Mouse (Mus musculus): ENCODE results near the gene Kif13a. TPM values are rescaled to one million over a fixed set of nuclear protein-coding genes. Genes with fewer than 3 reads are reported as not detected.
A peak's percentile ranks its signal among the peaks of the same experiment; 100 is the strongest.

The Kif13a gene
- polyA plus RNA-seq, 1 experiment from 2014 or later, result 2.5 TPM

- no peak overlapping the region for H3K4me3 ChIP-seq (replicated peaks)
- H3K4me2 ChIP-seq, result no peak overlapping the region
- no peaks in the 10 kb centered on the region for H3K36me3 ChIP-seq
- H3K4me1 ChIP-seq (replicated peaks), result peaks cover 16% of the 10 kb centered on the region
- H3K9me3 ChIP-seq (replicated peaks), result no peaks in the 10 kb centered on the region
- no peak for DNase-seq
- 77% methylated on average over 7 of the region's 7 CpGs for WGBS (ENCODE audit: insufficient replicate concordance)
- H3K9ac ChIP-seq, result no peak overlapping the region
- H3K27ac ChIP-seq, result no peak overlapping the region
- no peak for ATAC-seq (ENCODE audit: low read depth)
- no peaks in the 10 kb centered on the region for H3K27me3 ChIP-seq
These were observed 27.0 kb downstream of the Kif13a start for GRCm38 (mm10) chr13:46902568-46903255.

- Histone ChIP-seq H3K27ac (no peak overlapping the region), H3K9ac (no peak overlapping the region)
- WGBS (ENCODE audit: insufficient replicate concordance), result 80% methylated on average over 11 of the region's 11 CpGs
These were observed 28.7 kb downstream of the Kif13a start for GRCm38 (mm10) chr13:46900870-46901555.

GRCm38 (mm10) chr13:46898837-46899236 is 30.8 kb downstream of the Kif13a start:
- WGBS (ENCODE audit: insufficient replicate concordance), result 27% methylated on average over 2 of the region's 2 CpGs
- DNase-seq (no peak), ATAC-seq (ENCODE audit: low read depth) (0 out of 2 replicates have a peak, but pooled peaks have one; percentile 34)
- Histone ChIP-seq H3K9ac (no peak overlapping the region), H3K27ac (no peak overlapping the region), H3K4me1 (replicated peaks) (peaks cover 8% of the 10 kb centered on the region), H3K4me3 (replicated peaks) (no peak overlapping the region), H3K4me2 (peak overlapping the region; percentile 1; the same call in 1 of the 2 replicates), H3K27me3 (no peaks in the 10 kb centered on the region), H3K36me3 (no peaks in the 10 kb centered on the region), H3K9me3 (replicated peaks) (no peaks in the 10 kb centered on the region)

More at GRCm38 (mm10) chr13:46900870-46901555, 28.7 kb downstream of the Kif13a start:
- Histone ChIP-seq H3K9me3 (replicated peaks) (no peaks in the 10 kb centered on the region), H3K4me2 (no peak overlapping the region), H3K36me3 (no peaks in the 10 kb centered on the region), H3K4me1 (replicated peaks) (peaks cover 13% of the 10 kb centered on the region), H3K27me3 (no peaks in the 10 kb centered on the region), H3K4me3 (replicated peaks) (no peak overlapping the region)
- DNase-seq (no peak), ATAC-seq (ENCODE audit: low read depth) (no peak)

GRCm38 (mm10) chr13:46898411-46898810 is 31.3 kb downstream of the Kif13a start:
- DNase-seq (no peak), ATAC-seq (ENCODE audit: low read depth) (peak; percentile 60)
- Histone ChIP-seq H3K9me3 (replicated peaks) (no peaks in the 10 kb centered on the region), H3K9ac (no peak overlapping the region), H3K4me3 (replicated peaks) (no peak overlapping the region), H3K27ac (no peak overlapping the region), H3K27me3 (no peaks in the 10 kb centered on the region), H3K36me3 (no peaks in the 10 kb centered on the region), H3K4me2 (peak overlapping the region; percentile 1; the same call in 1 of the 2 replicates), H3K4me1 (replicated peaks) (peaks cover 8% of the 10 kb centered on the region)
- 40% methylated on average over 11 of the region's 11 CpGs for WGBS (ENCODE audit: insufficient replicate concordance)

DNA sequence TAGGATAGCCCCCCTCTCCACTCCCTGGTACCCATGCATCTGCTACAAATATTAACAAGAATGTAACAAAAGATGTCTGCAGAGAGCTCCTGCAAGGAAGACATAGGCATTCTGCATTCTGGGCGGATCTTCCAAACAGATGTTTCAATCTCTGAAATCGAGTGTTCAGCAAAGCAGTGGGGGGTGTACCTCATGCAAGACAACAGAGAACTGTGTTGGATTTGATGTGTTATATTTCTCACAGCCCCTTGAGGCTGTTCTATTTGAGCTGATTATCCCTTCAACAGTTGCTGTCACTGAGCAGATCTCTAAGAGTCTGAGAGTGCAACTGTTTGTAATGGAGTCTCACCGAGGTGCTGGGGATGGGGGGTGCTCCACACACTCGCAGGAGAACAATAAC is 37.3 kb downstream of the Kif13a start:
- no peaks in the 10 kb centered on the region for H3K36me3 ChIP-seq
- no peaks in the 10 kb centered on the region for H3K9me3 ChIP-seq (replicated peaks)
- no peak overlapping the region for H3K4me3 ChIP-seq (replicated peaks)
- H3K9ac ChIP-seq, result no peak overlapping the region
- H3K27me3 ChIP-seq, result no peaks in the 10 kb centered on the region
- WGBS (ENCODE audit: insufficient replicate concordance), result 68% methylated on average over 4 of the region's 4 CpGs
- ATAC-seq (ENCODE audit: low read depth), result no peak
- H3K4me1 ChIP-seq (replicated peaks), result 0 out of 2 replicates have a peak, but pooled peaks cover 3% of the 10 kb centered on the region
- DNase-seq, result no peak
- H3K4me2 ChIP-seq, result no peak overlapping the region
- no peak overlapping the region for H3K27ac ChIP-seq

- Histone ChIP-seq H3K4me2 (no peak overlapping the region), H3K4me1 (replicated peaks) (peaks cover 26% of the 10 kb centered on the region), H3K36me3 (no peaks in the 10 kb centered on the region), H3K4me3 (replicated peaks) (no peak overlapping the region), H3K27ac (no peak overlapping the region), H3K9me3 (replicated peaks) (no peaks in the 10 kb centered on the region), H3K9ac (no peak overlapping the region), H3K27me3 (no peaks in the 10 kb centered on the region)
- ATAC-seq (ENCODE audit: low read depth) (no peak), DNase-seq (no peak)
- WGBS (ENCODE audit: insufficient replicate concordance), result 84% methylated on average over 12 of the region's 12 CpGs
These were observed 41.5 kb downstream of the Kif13a start for GRCm38 (mm10) chr13:46888150-46888683.

GRCm38 (mm10) chr13:46886497-46887261 is 43.0 kb downstream of the Kif13a start:
- 80% methylated on average over 10 of the region's 10 CpGs for WGBS (ENCODE audit: insufficient replicate concordance)
- H3K9ac ChIP-seq, result no peak overlapping the region
- DNase-seq, result no peak
- H3K4me1 ChIP-seq (replicated peaks), result peaks cover 30% of the 10 kb centered on the region
- no peaks in the 10 kb centered on the region for H3K36me3 ChIP-seq
- no peaks in the 10 kb centered on the region for H3K9me3 ChIP-seq (replicated peaks)
- H3K4me2 ChIP-seq, result no peak overlapping the region
- H3K27me3 ChIP-seq, result no peaks in the 10 kb centered on the region
- no peak overlapping the region for H3K27ac ChIP-seq
- no peak overlapping the region for H3K4me3 ChIP-seq (replicated peaks)
- no peak for ATAC-seq (ENCODE audit: low read depth)

DNA sequence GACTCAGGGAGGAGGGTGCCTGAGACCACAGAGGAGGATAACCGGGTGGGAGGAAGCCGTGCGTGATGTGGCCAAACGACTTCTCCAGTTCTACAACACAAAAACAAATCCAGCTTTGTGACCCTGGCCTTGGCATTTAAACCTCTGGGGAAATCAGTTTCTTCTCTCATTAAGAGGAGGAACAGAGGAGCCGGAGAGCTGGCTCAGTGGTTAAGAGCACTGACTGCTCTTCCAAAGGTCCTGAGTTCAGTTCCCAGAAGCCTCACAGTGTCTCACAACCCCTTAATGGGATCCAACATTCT is 44.0 kb downstream of the Kif13a start:
- 49% methylated on average over 5 of the region's 5 CpGs for WGBS (ENCODE audit: insufficient replicate concordance)
- Histone ChIP-seq H3K27ac (no peak overlapping the region), H3K9ac (no peak overlapping the region), H3K36me3 (no peaks in the 10 kb centered on the region), H3K4me3 (replicated peaks) (no peak overlapping the region), H3K4me1 (replicated peaks) (peaks cover 34% of the 10 kb centered on the region), H3K9me3 (replicated peaks) (no peaks in the 10 kb centered on the region), H3K4me2 (no peak overlapping the region), H3K27me3 (no peaks in the 10 kb centered on the region)
- no peak for ATAC-seq (ENCODE audit: low read depth)
- DNase-seq, result no peak

DNA sequence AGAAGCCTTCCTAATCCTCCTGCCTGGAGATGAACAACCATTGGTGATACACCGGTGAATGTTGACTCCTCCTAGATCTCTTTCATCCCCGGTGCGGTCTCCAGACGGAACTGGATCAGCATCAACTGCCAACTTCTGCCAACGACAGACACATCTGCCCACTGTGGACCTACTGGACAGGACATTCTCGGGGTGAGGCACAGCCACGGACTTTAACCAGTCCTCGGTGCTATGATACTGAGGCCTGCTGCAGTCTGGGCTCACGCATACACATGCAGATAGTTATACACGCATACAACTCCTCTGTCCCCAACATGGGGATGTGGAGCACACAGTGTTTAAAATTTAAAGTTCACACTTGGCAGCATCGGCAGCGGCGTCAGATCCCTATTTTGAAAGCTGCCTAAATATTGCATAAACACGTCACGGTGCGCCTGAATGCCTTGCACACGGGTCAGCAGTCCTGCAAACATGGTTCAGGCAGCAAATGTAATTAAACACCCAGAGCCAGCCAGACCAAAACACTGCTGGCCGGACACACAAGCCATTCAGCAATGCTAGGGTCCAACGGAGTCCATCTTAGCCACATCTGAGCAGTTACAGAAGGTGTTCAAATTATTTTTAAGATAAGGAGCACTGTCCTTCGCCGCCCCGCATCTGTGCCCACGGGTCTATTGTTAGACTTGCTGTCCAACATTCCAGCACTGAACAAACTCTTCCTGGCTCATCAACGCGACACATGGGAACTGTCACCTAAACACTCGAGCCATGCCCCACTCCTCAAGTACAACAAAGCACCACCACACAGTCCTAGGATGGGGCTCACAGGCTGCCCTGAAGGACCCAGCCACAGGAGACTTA is 44.5 kb downstream of the Kif13a start:
- no peak overlapping the region for H3K27ac ChIP-seq
- H3K9ac ChIP-seq, result no peak overlapping the region
- no peak for ATAC-seq (ENCODE audit: low read depth)
- WGBS (ENCODE audit: insufficient replicate concordance), result 72% methylated on average over 26 of the region's 26 CpGs
- peaks cover 34% of the 10 kb centered on the region for H3K4me1 ChIP-seq (replicated peaks)
- H3K4me3 ChIP-seq (replicated peaks), result no peak overlapping the region
- DNase-seq, result no peak
- no peaks in the 10 kb centered on the region for H3K9me3 ChIP-seq (replicated peaks)
- no peaks in the 10 kb centered on the region for H3K27me3 ChIP-seq
- H3K36me3 ChIP-seq, result no peaks in the 10 kb centered on the region
- no peak overlapping the region for H3K4me2 ChIP-seq

- DNase-seq (no peak), ATAC-seq (ENCODE audit: low read depth) (no peak)
- Histone ChIP-seq H3K27me3 (no peaks in the 10 kb centered on the region), H3K9ac (no peak overlapping the region), H3K27ac (no peak overlapping the region), H3K4me3 (replicated peaks) (no peak overlapping the region), H3K4me2 (no peak overlapping the region), H3K4me1 (replicated peaks) (peaks cover 34% of the 10 kb centered on the region), H3K36me3 (no peaks in the 10 kb centered on the region), H3K9me3 (replicated peaks) (no peaks in the 10 kb centered on the region)
- 64% methylated on average over 3 of the region's 3 CpGs for WGBS (ENCODE audit: insufficient replicate concordance)
These were observed 45.7 kb downstream of the Kif13a start for GRCm38 (mm10) chr13:46883976-46884375.

Data from liver, embryonic 13.5 days (tissue).